Mouse (Mus musculus) lung, embryonic 14.5 days (tissue): ENCODE results near the gene Cog4. TPM values are rescaled to one million over a fixed set of nuclear protein-coding genes. Genes with fewer than 3 reads are reported as not detected.
A peak's percentile ranks its signal among the peaks of the same experiment; 100 is the strongest.

ENCODE experiments used
- ATAC-seq: fragments of 200-750 bp; cut with Nextera tagmentation; 2 replicates; pipeline ENCODE4 v1.8.0; 2017; ENCODE audit warnings: mild to moderate bottlenecking, moderate TSS enrichment, moderate library complexity; ENCODE audit not compliant: insufficient read depth
- DNase-seq: peaks from one replicate; pipeline ENCODE4 v3.0.0-alpha.2; 2015
- H3K27ac ChIP-seq: fragments of 300-500 bp; sonication (generic); 2 replicates; pipeline ENCODE4 v1.5.1; 2014; ENCODE audit warnings: low read depth, mild to moderate bottlenecking, moderate library complexity
- H3K27me3 ChIP-seq: fragments of 300-500 bp; sonication (generic); 2 replicates; pipeline ENCODE4 v1.6.1; 2014; ENCODE audit warnings: low read length, control low read depth; ENCODE audit not compliant: insufficient read depth
- H3K36me3 ChIP-seq: fragments of 300-500 bp; sonication (generic); 2 replicates; pipeline ENCODE4 v1.6.1; 2014; ENCODE audit warnings: control low read depth; ENCODE audit not compliant: insufficient read depth
- H3K4me1 ChIP-seq: fragments of 300-500 bp; sonication (generic); 2 replicates; pipeline ENCODE4 v1.6.1; 2014; ENCODE audit warnings: antibody characterized with exemption, control low read depth; ENCODE audit not compliant: insufficient read depth
- H3K4me2 ChIP-seq: fragments of 300-500 bp; sonication (generic); 2 replicates; pipeline ENCODE4 v1.6.1; 2014; ENCODE audit warnings: mild to moderate bottlenecking
- H3K4me3 ChIP-seq: fragments of 300-500 bp; sonication (generic); 2 replicates; pipeline ENCODE4 v1.5.1; 2014; ENCODE audit warnings: low read depth, low read length
- H3K9ac ChIP-seq: fragments of 300-500 bp; sonication (generic); 2 replicates; pipeline ENCODE4 v1.6.1; 2014
- H3K9me3 ChIP-seq: fragments of 300-500 bp; sonication (generic); 2 replicates; pipeline ENCODE4 v1.6.1; 2016; ENCODE audit warnings: low read depth, low read length, control low read depth
- CTCF ChIP-seq: IDR thresholded peaks from 2 replicates; pipeline ENCODE4 v1.5.1; 2016; ENCODE audit warnings: antibody characterized with exemption, low read depth
- WGBS: fragments of 180-500 bp; shearing (Covaris S2); extraction: QIAGEN DNeasy Blood & Tissue Kit; methylation state at CpG from one replicate; pipeline ENCODE4 v1.1.7; 2014; 5-methylcytosine and 5-hydroxymethylcytosine counted together
- polyA plus RNA-seq: library from polyadenylated mRNA; unstranded; fragments of >200 nt; fragmentation: Nextera tagmentation; extraction: Ambion mirVana; gene quantifications from 2 replicates; pipeline ENCODE4 v1.2.1, GENCODE M21; 2014

Gene Cog4
- polyA plus RNA-seq, 1 experiment from 2014 or later: 70.9 TPM

- Histone ChIP-seq H3K36me3 (peaks cover 51% of the 10 kb centered on the region), H3K9me3 (no peaks in the 10 kb centered on the region), H3K4me1 (0 out of 2 replicates have a peak, but pooled peaks cover 3% of the 10 kb centered on the region), H3K4me2 (no peak overlapping the region), H3K4me3 (no peak overlapping the region), H3K27ac (peak overlapping the region; percentile 39; the same call in 1 of the 2 replicates), H3K27me3 (no peaks in the 10 kb centered on the region), H3K9ac (no peak overlapping the region)
- ATAC-seq (peak; percentile 74), DNase-seq (peak; percentile 85)
- TF ChIP-seq CTCF: no peak
- 45% methylated on average over 13 of the region's 13 CpGs for WGBS
These were observed 37.6 kb upstream of the Cog4 start for GRCm38 (mm10) chr8:110808495-110809472.

GRCm38 (mm10) chr8:110809831-110810230 lies 36.6 kb upstream of the Cog4 start:
- no peak overlapping the region for H3K9ac ChIP-seq
- no peak for TF ChIP-seq CTCF

GRCm38 (mm10) chr8:110810481-110811065 lies 35.8 kb upstream of the Cog4 start:
- no peak for TF ChIP-seq CTCF
- 0 out of 2 replicates have a peak, but pooled peaks cover 3% of the 10 kb centered on the region for H3K4me1 ChIP-seq
- H3K27ac ChIP-seq: no peak overlapping the region
- H3K9ac ChIP-seq: no peak overlapping the region
- H3K27me3 ChIP-seq: no peaks in the 10 kb centered on the region
- H3K4me2 ChIP-seq: no peak overlapping the region
- no peak overlapping the region for H3K4me3 ChIP-seq
- DNase-seq (no peak), ATAC-seq (no peak)
- 84% methylated on average over 7 of the region's 7 CpGs for WGBS
- peaks cover 69% of the 10 kb centered on the region for H3K36me3 ChIP-seq
- H3K9me3 ChIP-seq: no peaks in the 10 kb centered on the region

More at GRCm38 (mm10) chr8:110809831-110810230, 36.6 kb upstream of the Cog4 start:
- H3K4me3 ChIP-seq: no peak overlapping the region
- no peaks in the 10 kb centered on the region for H3K9me3 ChIP-seq
- WGBS: 28% methylated on average over 2 of the region's 2 CpGs
- H3K4me2 ChIP-seq: no peak overlapping the region
- 0 out of 2 replicates have a peak, but pooled peaks cover 3% of the 10 kb centered on the region for H3K4me1 ChIP-seq
- DNase-seq (peak; percentile 60), ATAC-seq (0 out of 2 replicates have a peak, but pooled peaks have one; percentile 32)
- peaks cover 61% of the 10 kb centered on the region for H3K36me3 ChIP-seq
- no peak overlapping the region for H3K27ac ChIP-seq
- H3K27me3 ChIP-seq: no peaks in the 10 kb centered on the region

- DNase-seq (no peak), ATAC-seq (no peak)
- Histone ChIP-seq H3K9ac (no peak overlapping the region), H3K4me2 (no peak overlapping the region), H3K9me3 (no peaks in the 10 kb centered on the region), H3K27ac (no peak overlapping the region), H3K4me3 (no peak overlapping the region), H3K36me3 (peaks cover 74% of the 10 kb centered on the region), H3K4me1 (0 out of 2 replicates have a peak, but pooled peaks cover 3% of the 10 kb centered on the region), H3K27me3 (no peaks in the 10 kb centered on the region)
- TF ChIP-seq CTCF: no peak
- WGBS: 91% methylated on average over 3 of the region's 3 CpGs
These were observed 35.3 kb upstream of the Cog4 start for GRCm38 (mm10) chr8:110811116-110811515.

GRCm38 (mm10) chr8:110811793-110812192 lies 34.6 kb upstream of the Cog4 start:
- Histone ChIP-seq H3K4me2 (no peak overlapping the region), H3K4me3 (no peak overlapping the region)

GRCm38 (mm10) chr8:110812349-110813080 lies 33.9 kb upstream of the Cog4 start:
- TF ChIP-seq CTCF: no peak
- Histone ChIP-seq H3K4me2 (no peak overlapping the region), H3K9ac (no peak overlapping the region), H3K27ac (no peak overlapping the region), H3K27me3 (no peaks in the 10 kb centered on the region), H3K36me3 (peaks cover 88% of the 10 kb centered on the region), H3K9me3 (no peaks in the 10 kb centered on the region), H3K4me1 (0 out of 2 replicates have a peak, but pooled peaks cover 3% of the 10 kb centered on the region), H3K4me3 (no peak overlapping the region)
- no peak for ATAC-seq
- WGBS: 91% methylated on average over 7 of the region's 7 CpGs
- DNase-seq: no peak

More at GRCm38 (mm10) chr8:110811793-110812192, 34.6 kb upstream of the Cog4 start:
- TF ChIP-seq CTCF: no peak
- ATAC-seq (no peak), DNase-seq (no peak)
- Histone ChIP-seq H3K4me1 (0 out of 2 replicates have a peak, but pooled peaks cover 3% of the 10 kb centered on the region), H3K9me3 (no peaks in the 10 kb centered on the region), H3K9ac (no peak overlapping the region), H3K27ac (no peak overlapping the region), H3K36me3 (peaks cover 81% of the 10 kb centered on the region), H3K27me3 (no peaks in the 10 kb centered on the region)
- 88% methylated on average over 7 of the region's 7 CpGs for WGBS
